Mouse (Mus musculus) frontal cortex, postnatal 14 days (tissue): ENCODE measurements around the gene Fsip1.
"Not testable (repeated sequence)": the region's sequence is repeated elsewhere in the genome, so short reads cannot be mapped to it uniquely, and the experiment has no call there.

Experiments used
- DNase-seq, 2 experiments: peaks; one replicate each; pipeline ENCODE4 v3.0.0; 2022; ENCODE audit warnings: low spot score in 2 of 2

Fsip1 gene

GRCm38 (mm10) chr2:118174558-118175383 is 82.0 kb downstream of the Fsip1 start:
- no peak for DNase-seq

DNA sequence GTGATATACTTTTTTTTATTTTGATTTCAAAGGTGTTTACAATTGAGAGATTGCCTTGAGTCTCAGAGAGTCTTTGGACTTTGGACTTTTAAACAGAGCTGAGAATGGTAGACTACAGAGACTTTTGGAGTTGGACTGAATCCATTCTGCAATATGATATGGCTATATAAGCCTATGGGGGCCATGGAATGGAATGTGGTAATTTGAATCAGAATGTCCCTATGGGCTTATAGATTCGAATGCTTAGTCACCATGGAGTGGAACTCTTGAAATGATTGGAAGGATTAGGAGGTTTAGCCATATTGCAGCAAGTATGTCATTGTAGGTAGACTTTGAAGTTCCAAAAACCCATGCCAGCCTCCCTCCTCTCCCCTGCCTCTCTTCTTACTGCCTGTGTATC is 88.5 kb downstream of the Fsip1 start:
- DNase-seq: no peak

GRCm38 (mm10) chr2:118167731-118168130 is 89.0 kb downstream of the Fsip1 start:
- no peak for DNase-seq

DNA sequence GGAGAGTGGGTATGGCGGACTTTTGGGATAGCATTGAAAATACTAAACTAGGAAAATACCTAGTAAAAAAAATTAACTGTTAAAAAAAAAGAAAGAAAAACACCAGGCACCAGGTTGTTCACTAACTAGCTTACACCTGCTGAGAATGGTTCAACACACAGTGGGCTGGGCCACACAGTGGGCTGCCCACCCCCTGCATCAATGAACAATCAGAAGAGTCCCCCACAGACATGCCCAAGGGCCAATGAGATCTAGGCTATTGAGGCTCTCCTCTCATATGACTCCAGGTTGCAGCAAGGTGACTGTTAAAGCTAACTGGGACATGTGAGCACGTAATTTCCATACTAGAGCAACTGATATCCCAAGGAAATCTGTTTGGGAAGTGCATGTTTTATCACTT is 91.1 kb downstream of the Fsip1 start:
- DNase-seq: no peak

DNA sequence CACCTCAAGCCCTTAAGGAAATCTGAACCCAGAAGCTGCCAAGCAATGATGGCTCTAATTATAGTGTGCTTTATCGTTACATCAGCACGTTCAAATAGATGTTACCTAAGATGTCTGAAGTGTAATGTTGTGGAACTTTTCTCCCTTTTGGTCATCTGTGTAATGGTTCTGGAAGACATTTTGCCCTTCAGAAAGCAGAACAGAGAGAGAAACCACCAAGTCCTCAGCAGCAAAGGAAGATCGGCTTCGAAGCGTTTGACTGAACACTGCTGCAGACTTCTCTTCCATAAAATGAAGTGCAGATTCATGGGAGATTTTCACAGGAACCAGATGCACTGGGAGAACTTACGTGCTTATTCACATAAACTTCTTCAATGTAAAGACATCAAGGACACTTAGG is 92.6 kb downstream of the Fsip1 start:
- DNase-seq: no peak

- no peak for DNase-seq
Measured at GRCm38 (mm10) chr2:118162486-118162885, 94.3 kb downstream of the Fsip1 start.

DNA sequence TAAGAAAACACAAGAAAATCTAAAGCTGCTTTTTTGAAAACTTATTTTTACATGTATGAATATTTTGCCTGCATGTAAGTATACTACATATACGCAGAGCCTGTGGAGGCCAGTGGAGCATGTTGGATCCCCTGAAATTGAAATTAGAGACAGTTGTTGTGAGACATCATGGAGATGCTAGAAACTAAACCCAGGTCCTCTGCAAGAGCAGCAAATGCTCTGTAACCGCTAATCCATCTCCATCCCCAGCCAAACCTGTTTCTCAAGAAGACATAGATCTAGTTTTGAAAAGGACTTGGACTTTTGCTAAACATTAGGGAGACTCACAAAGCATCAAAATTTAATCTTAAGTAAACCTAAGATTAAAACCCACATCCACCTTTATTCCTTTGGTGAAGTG is 95.8 kb downstream of the Fsip1 start:
- DNase-seq: no peak

DNA sequence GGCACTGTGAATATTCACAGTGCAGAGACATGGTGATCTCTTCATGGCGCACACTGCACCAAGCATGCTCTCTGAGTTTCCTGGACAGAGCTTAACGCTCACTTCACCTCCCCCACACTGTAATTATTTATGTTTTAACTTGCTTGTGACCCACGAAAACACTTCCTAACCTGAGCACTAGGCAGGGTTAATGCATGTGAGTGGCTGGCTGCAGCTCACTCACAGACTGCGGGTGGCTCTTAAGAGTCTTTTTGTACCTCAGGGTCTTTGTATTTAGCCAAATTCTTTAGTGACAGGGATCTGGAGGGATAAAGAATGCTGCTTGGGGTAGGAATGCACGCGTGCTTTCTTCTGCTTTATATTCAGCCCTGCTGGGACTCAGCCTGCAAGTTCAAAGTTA is 96.2 kb downstream of the Fsip1 start:
- no peak for DNase-seq

DNA sequence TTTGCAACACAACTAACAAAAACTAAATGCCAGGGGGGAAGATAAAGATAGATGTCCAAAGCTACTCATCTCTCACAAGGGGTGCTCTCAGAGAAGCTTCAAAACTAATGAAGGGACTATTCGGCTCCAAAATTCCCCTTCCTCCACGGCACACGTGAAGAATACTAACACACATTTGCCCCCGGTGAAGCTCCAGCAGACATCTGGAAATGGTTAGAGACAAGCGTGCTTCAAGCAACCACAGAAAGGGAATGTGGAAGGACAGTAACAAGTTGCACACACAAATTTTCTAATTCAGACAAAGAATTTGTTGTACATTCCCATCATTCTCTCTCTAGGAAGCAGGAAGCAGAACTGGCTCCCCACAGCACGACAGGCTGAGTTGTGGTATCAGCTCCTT is 97.6 kb downstream of the Fsip1 start:
- no peak for DNase-seq

GRCm38 (mm10) chr2:118158095-118158494 is 98.7 kb downstream of the Fsip1 start:
- DNase-seq: no peak

GRCm38 (mm10) chr2:118149855-118150563 is 106.8 kb downstream of the Fsip1 start:
- DNase-seq: peak; percentile 14 to 27

GRCm38 (mm10) chr2:118148321-118149142 is 108.2 kb downstream of the Fsip1 start:
- no peak for DNase-seq

GRCm38 (mm10) chr2:118147749-118148148 is 109.0 kb downstream of the Fsip1 start:
- DNase-seq: not testable (repeated sequence)

- DNase-seq: no peak
Measured at GRCm38 (mm10) chr2:118141651-118142050, 115.1 kb downstream of the Fsip1 start.

DNA sequence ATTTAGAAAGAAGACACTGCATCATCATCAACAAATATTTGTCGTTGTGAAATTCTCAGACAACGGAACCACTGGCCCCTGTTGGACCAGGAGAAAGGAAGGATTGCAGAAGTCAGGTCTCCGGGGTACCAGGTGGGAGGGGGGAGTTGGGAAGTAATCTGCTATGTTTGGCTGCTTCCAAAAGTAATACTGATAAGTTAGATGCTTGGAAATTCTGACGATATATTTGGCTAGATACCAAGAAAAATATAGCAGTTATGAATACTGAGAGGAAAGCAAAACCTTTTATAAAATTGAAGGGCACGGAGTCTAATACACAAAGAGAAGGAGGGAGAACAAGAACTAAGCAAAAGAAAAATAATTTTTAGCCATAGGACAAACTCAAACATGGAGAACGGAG is 117.5 kb downstream of the Fsip1 start:
- DNase-seq: no peak

DNA sequence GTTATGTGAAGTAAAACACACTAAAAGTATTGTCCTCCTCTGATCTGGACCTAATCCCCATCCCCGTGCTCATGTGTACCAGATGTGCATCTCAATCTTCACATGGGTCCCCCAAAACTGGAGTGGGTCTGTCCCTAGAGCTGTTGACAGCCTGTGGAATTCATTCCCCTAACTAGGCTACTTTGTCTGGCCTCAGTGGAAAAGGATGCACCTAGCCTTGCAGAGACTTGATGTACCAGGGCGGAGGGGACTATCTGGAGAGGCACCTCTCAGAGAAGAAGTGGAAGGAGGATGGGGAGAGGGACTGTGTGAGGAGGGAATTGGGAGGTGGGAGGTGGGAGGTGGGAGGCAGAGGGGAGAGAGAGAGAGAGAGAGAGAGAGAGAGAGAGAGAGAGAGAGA is 119.0 kb downstream of the Fsip1 start:
- no peak for DNase-seq

DNA sequence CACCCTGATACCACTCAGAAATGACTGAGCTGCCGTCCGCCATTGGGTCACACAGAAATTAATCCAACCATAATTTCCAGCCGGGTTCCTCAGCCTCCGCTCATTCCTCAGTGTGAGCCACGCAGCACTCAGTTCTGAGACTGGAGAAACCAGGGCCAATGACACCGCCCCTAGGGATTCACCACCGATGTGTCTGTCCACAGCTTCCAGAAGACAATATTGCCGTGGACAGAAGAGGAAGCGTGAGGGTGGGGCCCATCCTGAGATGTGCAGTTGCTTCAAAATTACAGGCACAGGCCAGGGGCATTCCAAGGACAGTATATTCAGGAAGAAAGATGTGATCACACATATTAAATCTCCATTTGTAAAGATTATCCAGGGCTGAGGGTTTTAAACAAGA is 119.7 kb downstream of the Fsip1 start:
- DNase-seq: no peak

DNA sequence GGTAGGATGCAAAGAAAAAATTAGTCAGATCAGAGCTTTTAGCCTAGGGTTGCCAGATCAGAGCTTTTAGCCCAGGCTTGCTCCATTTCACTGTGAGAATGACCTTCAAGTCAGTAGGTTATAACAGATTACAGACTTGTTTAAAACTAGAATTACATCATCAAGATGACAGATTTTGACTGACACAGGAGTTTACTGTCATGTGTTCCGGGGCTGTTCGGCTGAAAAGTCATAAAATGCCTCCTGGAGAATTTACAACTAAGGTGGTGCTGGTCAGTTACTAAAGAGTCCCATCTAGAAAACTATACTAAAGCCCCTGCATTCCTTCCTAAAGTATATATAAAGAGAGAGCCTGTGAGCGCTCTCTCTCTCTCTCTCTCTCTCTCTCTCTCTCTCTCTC is 128.5 kb downstream of the Fsip1 start:
- DNase-seq: no peak

DNA sequence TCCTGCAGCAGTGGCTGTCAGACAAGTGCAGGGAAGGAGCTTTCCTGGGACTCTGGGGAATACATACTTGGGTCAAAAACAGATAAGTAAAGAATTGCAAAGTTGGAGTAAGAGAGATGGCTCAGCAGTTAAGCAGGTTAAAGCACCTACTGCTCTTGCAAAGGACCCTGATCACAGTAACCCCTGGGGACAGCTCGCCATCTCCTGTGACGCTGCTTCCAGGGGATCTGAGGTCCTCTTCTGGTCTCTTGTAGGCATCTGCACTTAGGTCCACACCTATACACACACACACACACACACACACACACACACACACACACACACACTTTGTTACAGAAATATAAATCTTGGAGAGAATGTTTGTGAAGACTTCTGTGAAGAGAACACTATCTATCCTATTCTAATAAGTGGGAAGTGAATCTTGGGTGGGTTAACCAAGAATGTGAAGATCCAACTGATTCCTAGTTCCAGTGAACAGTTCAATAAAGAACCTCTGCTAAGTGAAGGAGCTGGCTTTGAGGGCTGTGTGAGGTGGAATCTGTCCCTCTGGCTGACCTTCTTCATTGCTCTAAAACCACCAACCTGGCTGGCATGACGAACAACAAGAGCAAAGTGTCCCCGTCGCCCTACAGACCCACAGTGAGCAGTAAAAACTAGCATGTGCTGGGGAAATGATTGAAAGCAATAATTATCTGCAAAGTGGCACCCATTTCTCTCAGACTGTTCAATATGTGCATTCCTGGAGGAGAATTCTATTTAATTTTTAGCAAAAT is 129.1 kb downstream of the Fsip1 start:
- no peak for DNase-seq

- DNase-seq: no peak
Measured at GRCm38 (mm10) chr2:118125943-118126470, 130.8 kb downstream of the Fsip1 start.

- no peak for DNase-seq
Measured at GRCm38 (mm10) chr2:118125211-118125939, 131.4 kb downstream of the Fsip1 start.
